Mouse (Mus musculus) CH12.LX (cell line): ENCODE results near the gene Slc19a2. TPM values are rescaled to one million over a fixed set of nuclear protein-coding genes. Genes with fewer than 3 reads are reported as not detected.

Experiments
- DNase-seq: peaks from one replicate; pipeline ENCODE4 v3.0.0-alpha.2; 2013; ENCODE audit errors: extremely low read depth
- H3K27ac ChIP-seq: 2 replicates; pipeline ENCODE4 v1.5.1; 2012; ENCODE audit warnings: low read depth, mild to moderate bottlenecking, control low read depth, moderate library complexity; ENCODE audit not compliant: insufficient read depth
- H3K27me3 ChIP-seq: replicated peaks from 2 replicates; pipeline ENCODE3; 2012; ENCODE audit warnings: inconsistent platforms
- H3K36me3 ChIP-seq, 2 experiments: replicated peaks in 1 of 2; 2 replicates each; pipeline versions ENCODE3 to v1.6.1; 2012; ENCODE audit warnings: inconsistent platforms in 1 of 2, low read length in 1 of 2, mild to moderate bottlenecking in 1 of 2, mixed read lengths in 1 of 2, moderate library complexity in 1 of 2; ENCODE audit not compliant: control insufficient read depth in 1 of 2, insufficient read depth in 1 of 2
- H3K4me1 ChIP-seq, 2 experiments: 2 replicates each; pipeline ENCODE4 v1.6.1; 2012; ENCODE audit warnings: inconsistent platforms in 1 of 2, moderate library complexity in 1 of 2; ENCODE audit not compliant: insufficient read depth in 2 of 2, control insufficient read depth in 1 of 2
- H3K4me2 ChIP-seq: 2 replicates; pipeline ENCODE4 v1.6.1; 2012; ENCODE audit warnings: low read depth, mild to moderate bottlenecking, control low read depth; ENCODE audit not compliant: poor library complexity, insufficient read depth, severe bottlenecking
- H3K4me3 ChIP-seq, 3 experiments: fragments of 150-350 bp in 1 of 3; sonication (generic) in 1 of 3; replicated peaks in 1 of 3; 2 replicates each; pipeline versions ENCODE3 to v1.5.1; 2011 to 2012; ENCODE audit warnings: low read depth in 2 of 3, low read length in 2 of 3, mild to moderate bottlenecking in 2 of 3, moderate library complexity in 2 of 3, control low read depth in 1 of 3, improper control_type of control experiment in 1 of 3, inconsistent platforms in 1 of 3, mixed read lengths in 1 of 3; ENCODE audit not compliant: poor library complexity in 1 of 3
- H3K79me2 ChIP-seq: replicated peaks from 2 replicates; pipeline ENCODE4 v1.6.1; 2012; ENCODE audit warnings: mild to moderate bottlenecking, moderate library complexity; ENCODE audit not compliant: control insufficient read depth, poor library complexity, insufficient read depth, severe bottlenecking; ENCODE audit errors: extremely low read depth
- H3K9ac ChIP-seq: 2 replicates; pipeline ENCODE4 v1.6.1; 2012; ENCODE audit warnings: low read depth, mild to moderate bottlenecking, control low read depth, moderate library complexity; ENCODE audit not compliant: insufficient read depth
- H3K9me3 ChIP-seq: replicated peaks from 2 replicates; pipeline ENCODE3; 2012; ENCODE audit warnings: low read length, inconsistent platforms, mixed read lengths
- CHD1 ChIP-seq: IDR thresholded peaks from 2 replicates; pipeline ENCODE4 v1.6.1; 2012; ENCODE audit warnings: low read depth, low read length, improper control_type of control experiment, inconsistent platforms
- CTCF ChIP-seq, 2 experiments: IDR thresholded peaks in 1 of 2; conservative IDR thresholded peaks in 1 of 2; 2 replicates each; pipeline ENCODE4 v1.5.1; 2011 to 2012; ENCODE audit warnings: low read depth in 2 of 2, low read length in 2 of 2, improper control_type of control experiment in 1 of 2, inconsistent platforms in 1 of 2, mild to moderate bottlenecking in 1 of 2, moderate library complexity in 1 of 2
- E2F4 ChIP-seq: IDR thresholded peaks from 2 replicates; pipeline ENCODE4 v1.6.1; 2011; ENCODE audit warnings: low read depth, low read length, improper control_type of control experiment; ENCODE audit not compliant: insufficient replicate concordance
- ETS1 ChIP-seq: conservative IDR thresholded peaks from 2 replicates; pipeline ENCODE4 v1.6.1; 2012; ENCODE audit warnings: low read depth, mild to moderate bottlenecking, inconsistent platforms, low read length, improper control_type of control experiment, moderate library complexity
- HCFC1 ChIP-seq: IDR thresholded peaks from 2 replicates; pipeline ENCODE4 v1.6.1; 2012; ENCODE audit warnings: low read depth, mild to moderate bottlenecking, inconsistent platforms, low read length, improper control_type of control experiment
- KAT2A ChIP-seq: IDR thresholded peaks from 2 replicates; pipeline ENCODE4 v1.6.1; 2012; ENCODE audit warnings: low read length, improper control_type of control experiment, inconsistent platforms; ENCODE audit not compliant: insufficient replicate concordance
- MAFK ChIP-seq: IDR thresholded peaks from 2 replicates; pipeline ENCODE4 v1.6.1; 2011; ENCODE audit warnings: low read length, improper control_type of control experiment; ENCODE audit not compliant: insufficient replicate concordance
- MAZ ChIP-seq: IDR thresholded peaks from 2 replicates; pipeline ENCODE4 v1.6.1; 2012; ENCODE audit warnings: low read depth, mild to moderate bottlenecking, inconsistent platforms, low read length, improper control_type of control experiment, moderate library complexity
- MEF2A ChIP-seq: IDR thresholded peaks from 2 replicates; pipeline ENCODE4 v1.6.1; 2014; ENCODE audit warnings: low read depth, mild to moderate bottlenecking, inconsistent platforms, low read length, improper control_type of control experiment, borderline replicate concordance
- MXI1 ChIP-seq: IDR thresholded peaks from 2 replicates; pipeline ENCODE4 v1.6.1; 2011; ENCODE audit warnings: mild to moderate bottlenecking, low read depth, low read length, improper control_type of control experiment
- NELFE ChIP-seq: IDR thresholded peaks from 2 replicates; pipeline ENCODE4 v1.6.1; 2011; ENCODE audit warnings: low read depth, low read length, improper control_type of control experiment
- NRF1 ChIP-seq: IDR thresholded peaks from 2 replicates; pipeline ENCODE4 v1.6.1; 2014; ENCODE audit warnings: low read depth, mild to moderate bottlenecking, inconsistent platforms, low read length, improper control_type of control experiment, moderate library complexity
- PAX5 ChIP-seq: IDR thresholded peaks from 2 replicates; pipeline ENCODE4 v1.6.1; 2012; ENCODE audit warnings: low read length, inconsistent platforms, mixed read lengths
- RCOR1 ChIP-seq: conservative IDR thresholded peaks from 2 replicates; pipeline ENCODE4 v1.6.1; 2012; ENCODE audit warnings: low read depth, mild to moderate bottlenecking, inconsistent platforms, low read length, improper control_type of control experiment
- SIN3A ChIP-seq: IDR thresholded peaks from 2 replicates; pipeline ENCODE4 v1.6.1; 2012; ENCODE audit warnings: low read length, improper control_type of control experiment, inconsistent platforms
- TCF12 ChIP-seq: IDR thresholded peaks from 2 replicates; pipeline ENCODE4 v1.6.1; 2014; ENCODE audit warnings: low read depth, mild to moderate bottlenecking, inconsistent platforms, low read length, improper control_type of control experiment
- UBTF ChIP-seq: IDR thresholded peaks from 2 replicates; pipeline ENCODE4 v1.6.1; 2012; ENCODE audit warnings: low read depth, mild to moderate bottlenecking, inconsistent platforms, low read length, improper control_type of control experiment, moderate library complexity
- USF1 ChIP-seq: IDR thresholded peaks from 2 replicates; pipeline ENCODE4 v1.6.1; 2014; ENCODE audit warnings: low read depth, mild to moderate bottlenecking, inconsistent platforms, low read length, improper control_type of control experiment
- USF2 ChIP-seq: conservative IDR thresholded peaks from 2 replicates; pipeline ENCODE4 v1.6.1; 2011; ENCODE audit warnings: low read depth, low read length, improper control_type of control experiment
- ZC3H11A ChIP-seq: IDR thresholded peaks from 2 replicates; pipeline ENCODE4 v1.6.1; 2012; ENCODE audit warnings: low read depth, mild to moderate bottlenecking, inconsistent platforms, low read length, improper control_type of control experiment
- dilution Hi-C: fragments of 300-500 bp; cut with MboI; formaldehyde crosslinking; loops from 2 replicates; pipeline ENCODE4 v1.14.3; 2020; ENCODE audit warnings: low sequenced_read_pairs; ENCODE audit not compliant: extremely low pct_unique_long_range_greater_than_20kb, extremely low pct_ligation_motif_present
- in situ Hi-C: fragments of 300-500 bp; cut with MboI; formaldehyde crosslinking; loops from 3 replicates; pipeline ENCODE4 v1.14.3; 2019; ENCODE audit warnings: low sequenced_read_pairs, low pct_ligation_motif_present, low pct_unique_long_range_greater_than_20kb, mixed read lengths
- polyA plus RNA-seq: library from polyadenylated mRNA; unstranded; fragments of >175 nt; gene quantifications from 2 replicates; pipeline ENCODE4 v1.2.1, GENCODE M21; 2012; ENCODE audit warnings: low read depth; ENCODE audit not compliant: insufficient read length
- total RNA-seq, 2 experiments: library from RNA; depleted of rRNA; stranded (reverse); fragments of 300-350 nt in 1 of 2; fragments of >200 nt in 1 of 2; gene quantifications; 2 replicates each; pipeline ENCODE4 v1.2.3; 2012 to 2014

Gene Slc19a2
- total and polyA plus RNA-seq, 3 experiments = 11.6 to 28.4 (median 16.8) TPM

GRCm38 (mm10) chr1:164199551-164199950 lies 49.3 kb upstream of the Slc19a2 start:
- H3K27me3 ChIP-seq = no peaks in the 10 kb centered on the region
- H3K27ac ChIP-seq = no peak overlapping the region
- no peaks in the 10 kb centered on the region for H3K36me3 ChIP-seq
- H3K9ac ChIP-seq = no peak overlapping the region
- no peak for DNase-seq
- in situ Hi-C loops (no loop called here), dilution Hi-C loops (no loop called here)
- H3K4me2 ChIP-seq = no peak overlapping the region
- TF ChIP-seq ETS1 (no peak), ZC3H11A (no peak), NELFE (no peak), HCFC1 (no peak), USF1 (no peak), TCF12 (no peak), MXI1 (no peak), E2F4 (no peak), USF2 (no peak), MAZ (no peak), MEF2A (no peak), UBTF (no peak), RCOR1 (no peak), CHD1 (no peak), CTCF (conservative IDR thresholded peaks at IDR 0.05 in 1 of 2, IDR thresholded peaks at IDR 0.05 in 1 of 2; ENCODE audit: low read depth in 2 of 2, low read length in 2 of 2) (no peak), KAT2A (no peak)
- H3K4me1 ChIP-seq = no peaks in the 10 kb centered on the region
- H3K79me2 ChIP-seq = no peaks in the 10 kb centered on the region
- H3K9me3 ChIP-seq = no peaks in the 10 kb centered on the region
- H3K4me3 ChIP-seq = no peak overlapping the region

GRCm38 (mm10) chr1:164208437-164208836 lies 40.4 kb upstream of the Slc19a2 start:
- dilution Hi-C loops = no loop called here
- no peaks in the 10 kb centered on the region for H3K9me3 ChIP-seq

More at GRCm38 (mm10) chr1:164208437-164208836, 40.4 kb upstream of the Slc19a2 start:
- no peaks in the 10 kb centered on the region for H3K79me2 ChIP-seq
- no peaks in the 10 kb centered on the region for H3K36me3 ChIP-seq
- in situ Hi-C loops = no loop called here
- H3K27ac ChIP-seq = no peak overlapping the region
- H3K4me1 ChIP-seq = no peaks in the 10 kb centered on the region
- no peak for DNase-seq
- H3K9ac ChIP-seq = no peak overlapping the region
- TF ChIP-seq NRF1 (no peak), USF2 (no peak), MXI1 (no peak), USF1 (no peak), ZC3H11A (no peak), MAFK (no peak), SIN3A (no peak), E2F4 (no peak), PAX5 (no peak)
- H3K27me3 ChIP-seq = no peaks in the 10 kb centered on the region
- H3K4me3 ChIP-seq = no peak overlapping the region
- no peak overlapping the region for H3K4me2 ChIP-seq
